Mouse (Mus musculus) fibroblast of lung, adult 2 months (primary cell): ENCODE results near the gene Rybp.

Experiments
- DNase-seq: peaks from one replicate; pipeline ENCODE4 v3.0.0-alpha.2; 2011; ENCODE audit warnings: low read depth

Gene Rybp

DNA sequence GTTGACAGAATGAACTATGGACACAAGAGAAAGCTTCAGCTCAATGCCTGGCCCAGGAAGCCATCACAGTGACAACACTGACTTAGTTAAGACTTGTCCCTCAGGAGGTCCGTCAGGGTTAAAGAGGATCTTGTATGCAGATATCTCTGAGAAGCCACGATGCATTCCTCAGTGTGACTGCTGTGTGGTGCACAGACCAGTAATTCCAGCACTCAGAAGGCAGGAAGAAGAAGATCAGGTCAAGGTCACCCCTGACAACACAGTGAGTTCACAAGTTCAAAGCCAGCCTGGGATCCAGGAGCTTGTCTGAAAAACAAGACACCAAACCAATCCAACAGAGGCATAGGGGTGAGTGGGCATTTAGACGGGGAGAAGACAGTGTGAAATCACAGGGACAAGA lies 67.3 kb downstream of the Rybp start:
- DNase-seq = no peak

DNA sequence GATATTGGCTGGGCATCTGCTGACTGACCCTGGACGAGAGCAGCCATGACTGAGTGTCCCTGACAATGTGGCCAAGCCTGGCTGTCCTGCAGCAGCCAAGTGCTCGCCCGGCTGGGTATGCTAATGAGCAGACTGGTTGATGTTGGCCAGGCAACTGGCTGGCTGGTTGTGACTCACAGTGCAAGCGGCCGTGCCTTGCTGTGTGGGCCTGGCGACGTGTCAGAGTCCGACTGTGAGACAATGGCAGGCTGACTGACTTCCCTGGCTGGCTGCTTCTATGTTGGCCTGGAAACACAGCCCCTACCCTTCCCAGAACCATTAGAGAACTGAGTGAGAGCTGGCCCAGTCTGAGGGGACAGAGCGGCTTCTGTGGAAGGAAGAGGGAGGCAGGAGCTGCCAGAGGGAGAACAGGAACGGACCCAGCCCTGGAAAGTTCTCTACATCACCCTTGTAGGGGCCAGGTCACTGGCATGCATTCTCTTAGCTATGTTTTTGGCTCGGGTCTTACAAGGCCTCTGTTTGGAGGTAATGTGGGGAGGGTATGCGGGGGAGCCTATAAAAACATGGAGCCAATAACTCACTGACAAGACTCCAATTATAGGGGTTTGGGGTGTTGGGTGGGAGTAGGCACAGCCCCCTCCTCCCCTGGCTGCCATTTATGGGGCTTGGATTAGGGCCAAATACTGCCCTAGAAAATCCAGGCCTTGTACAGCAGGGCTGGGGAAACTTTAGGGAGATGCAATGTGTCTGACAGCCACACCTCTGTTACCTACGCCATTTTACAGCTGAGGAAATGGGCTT lies 68.5 kb downstream of the Rybp start:
- DNase-seq = peak; percentile 98

DNA sequence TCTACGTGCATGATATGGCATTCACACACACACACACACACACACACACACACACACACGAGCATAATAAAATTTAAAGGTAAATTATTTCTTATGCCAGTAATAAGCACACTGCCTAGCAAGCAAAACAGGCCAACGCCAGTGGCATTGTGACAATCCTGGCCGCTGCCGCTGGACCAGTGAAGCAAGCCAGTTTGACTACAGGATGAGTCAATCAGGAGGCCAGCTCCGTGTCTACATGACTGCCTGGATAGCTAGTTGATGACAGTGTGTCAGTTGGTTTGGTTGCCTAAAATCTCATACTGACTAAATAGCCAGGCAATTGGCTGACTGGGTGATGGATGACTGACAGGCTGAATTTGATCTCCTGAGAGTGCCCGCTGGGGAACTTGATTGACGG lies 69.8 kb downstream of the Rybp start:
- DNase-seq = no peak

DNA sequence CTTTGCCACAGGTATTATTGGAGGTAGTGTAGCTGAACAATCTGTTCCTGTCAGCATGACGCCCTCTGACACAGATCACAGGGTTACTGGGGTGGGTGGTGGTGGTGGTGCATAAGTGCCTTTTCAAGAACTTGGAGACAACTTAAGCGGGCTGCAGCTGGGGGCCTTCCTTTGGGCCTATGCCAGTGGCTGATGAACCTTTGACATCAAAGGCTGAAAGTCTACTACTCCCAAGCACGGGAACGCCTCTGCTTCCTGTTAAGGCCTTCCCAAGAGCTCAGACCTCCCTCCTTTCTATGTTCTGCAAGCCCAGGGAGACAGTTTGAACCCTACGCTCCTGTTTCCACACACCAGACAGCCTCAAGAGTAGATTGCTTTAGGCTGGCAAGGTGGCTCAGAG lies 70.3 kb downstream of the Rybp start:
- no peak for DNase-seq

DNA sequence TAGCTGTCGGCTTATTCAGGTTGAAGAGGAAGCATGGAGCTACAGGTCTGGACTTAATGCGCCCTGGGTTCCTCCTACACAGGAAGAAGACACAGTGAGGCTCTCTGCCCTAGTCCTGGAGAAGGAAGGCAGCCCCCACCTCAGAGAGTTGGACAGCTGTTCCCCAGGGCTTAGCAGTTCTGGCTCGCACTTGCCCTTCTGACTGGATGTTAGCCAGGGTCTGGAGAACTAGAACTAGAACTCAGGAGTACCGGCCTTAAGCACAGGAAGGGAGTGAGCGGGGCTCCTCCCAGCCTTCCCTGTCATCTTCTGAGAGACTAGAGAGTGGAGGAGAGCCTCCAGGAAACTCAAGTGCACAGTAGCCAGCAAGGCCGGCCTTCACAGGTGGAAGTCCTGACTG lies 71.5 kb downstream of the Rybp start:
- no peak for DNase-seq

DNA sequence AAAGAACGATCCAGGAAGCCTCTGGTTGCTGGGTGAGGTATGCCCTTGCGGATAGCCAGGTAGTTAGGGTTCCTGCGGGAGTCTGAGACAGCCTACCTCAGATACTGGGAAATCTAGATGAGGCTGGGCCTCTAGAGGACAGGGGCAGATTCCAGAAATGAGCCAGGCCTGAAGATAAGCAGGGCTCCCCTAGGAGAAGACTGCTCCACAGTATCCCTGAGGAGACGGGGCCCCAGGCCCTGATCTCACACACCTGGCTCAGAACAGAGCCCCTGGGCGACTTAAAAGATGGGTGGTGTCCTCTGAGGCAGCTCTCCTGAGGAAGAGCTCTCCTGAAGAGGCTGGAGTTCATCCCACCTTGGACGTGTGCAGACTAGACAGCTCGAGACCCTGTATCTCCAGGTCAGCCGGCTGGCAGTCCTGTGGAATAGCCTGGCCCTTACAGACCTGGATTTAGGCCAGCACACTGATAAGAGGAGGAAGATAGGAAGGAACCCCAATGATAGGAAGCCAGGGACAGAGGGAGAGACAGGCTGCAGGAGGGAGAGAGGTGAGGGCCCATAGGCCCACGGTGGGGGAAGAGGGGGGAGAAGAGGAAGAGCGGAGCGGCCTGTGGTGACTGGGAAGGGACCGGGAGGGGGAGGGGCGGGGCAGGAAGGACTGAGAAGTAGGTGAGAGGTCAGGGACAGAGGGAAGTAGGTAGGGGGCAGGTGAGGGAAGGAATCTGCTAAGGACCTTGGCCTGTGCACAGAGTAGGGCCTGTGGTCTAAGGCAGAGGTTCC lies 73.0 kb downstream of the Rybp start:
- no peak for DNase-seq

DNA sequence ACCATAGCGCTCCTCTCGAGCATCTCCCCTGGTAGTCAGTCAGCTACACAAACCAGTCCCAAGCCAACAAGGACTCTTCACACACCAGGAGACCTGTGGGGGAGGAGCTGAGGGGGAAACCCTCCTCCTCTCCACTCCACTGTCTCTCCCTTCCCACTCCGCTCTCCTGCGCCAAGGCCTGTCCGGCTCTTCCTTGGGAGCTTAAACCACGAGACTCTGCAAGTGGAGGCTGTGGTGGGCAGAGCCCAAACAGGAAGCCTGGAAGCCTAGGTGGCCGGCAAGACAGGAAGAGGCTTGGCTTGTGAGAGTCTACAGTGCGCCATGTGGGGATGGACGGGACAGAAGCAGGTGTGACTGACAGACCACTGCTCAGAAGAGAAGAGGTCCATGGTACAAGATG lies 73.7 kb downstream of the Rybp start:
- DNase-seq = no peak

DNA sequence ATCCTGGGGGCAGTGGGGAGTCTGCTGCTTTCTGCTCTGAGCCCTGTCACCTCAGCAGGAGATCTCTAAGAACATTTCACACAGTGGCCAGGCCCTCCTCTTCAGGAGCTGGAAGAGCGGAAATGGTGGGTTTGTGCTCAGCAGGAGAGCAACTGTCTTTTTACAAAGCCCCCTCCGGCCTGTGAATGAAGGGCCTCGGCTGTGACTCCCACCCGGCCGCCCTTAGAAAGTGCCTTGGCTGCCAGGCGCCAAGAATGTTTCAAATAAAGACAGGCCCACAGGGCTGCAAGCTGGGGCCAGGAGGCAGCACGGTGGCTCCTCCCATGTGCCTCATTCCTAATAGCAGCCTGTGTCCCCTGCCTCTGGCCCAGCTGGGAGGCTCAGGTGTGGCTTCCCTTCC lies 74.5 kb downstream of the Rybp start:
- no peak for DNase-seq

DNA sequence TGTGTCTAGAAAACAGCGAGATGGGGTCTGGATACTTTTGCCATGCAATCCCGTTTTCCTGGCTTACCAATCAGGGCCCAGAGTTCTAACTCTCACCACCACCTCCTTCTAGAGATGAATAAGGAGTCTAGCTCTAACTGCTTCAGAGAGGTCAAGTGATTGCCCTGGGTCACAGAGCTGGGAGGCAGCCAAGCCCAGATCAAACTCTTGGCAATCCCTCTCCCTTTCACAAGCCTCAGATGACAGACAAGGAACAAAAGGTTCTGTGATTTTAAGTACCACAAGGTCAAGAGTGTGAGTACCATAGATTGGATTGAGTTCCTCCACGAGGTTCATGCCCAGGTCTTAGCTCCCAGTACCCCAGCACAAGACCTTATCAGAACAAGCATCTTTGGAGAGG lies 75.6 kb downstream of the Rybp start:
- no peak for DNase-seq

DNA sequence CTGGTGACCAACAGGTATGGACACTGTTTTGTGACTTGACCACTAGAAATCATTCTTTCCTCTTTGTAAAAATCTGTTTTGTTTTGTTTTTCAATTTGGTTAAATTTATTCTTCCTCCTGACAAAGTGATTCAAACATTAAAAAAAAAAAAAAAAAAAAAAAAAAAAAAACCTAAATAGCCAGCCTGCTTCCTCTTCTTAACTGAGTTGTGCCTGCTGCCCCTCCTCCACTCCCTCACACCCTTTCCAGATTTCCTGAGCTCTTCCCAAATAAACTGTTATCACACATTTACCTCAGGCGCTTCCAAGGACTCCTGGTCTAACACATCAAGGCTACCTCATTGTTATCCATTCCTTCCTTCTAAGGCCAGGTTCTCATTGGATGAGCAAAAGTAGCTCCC lies 76.8 kb downstream of the Rybp start:
- no peak for DNase-seq

DNA sequence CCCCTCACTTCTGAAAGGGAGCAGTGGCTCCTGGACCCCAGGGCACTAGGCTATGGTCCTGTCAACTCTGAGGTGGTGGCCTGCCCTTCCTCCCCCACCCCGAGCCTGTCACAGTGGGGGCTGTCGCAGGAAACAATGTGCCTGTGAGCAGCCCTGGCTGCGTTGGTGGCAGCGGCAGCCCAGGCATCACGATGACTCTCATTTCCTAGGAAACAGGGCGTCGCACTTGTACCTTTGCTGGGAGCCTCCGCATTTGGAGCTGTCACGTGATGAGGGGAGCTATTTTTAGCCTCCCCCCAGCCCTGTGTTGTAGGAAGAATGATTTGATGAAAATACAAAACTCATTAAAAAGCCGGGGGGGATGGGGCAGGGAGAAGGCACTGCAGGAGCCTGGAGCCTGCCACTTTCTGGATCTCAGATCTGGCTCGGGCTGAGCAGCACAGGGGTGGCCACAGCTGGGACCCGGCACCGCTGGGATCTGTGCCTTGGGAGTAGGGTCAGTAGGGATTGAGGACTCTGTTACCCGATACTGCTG lies 80.5 kb downstream of the Rybp start:
- DNase-seq = no peak

DNA sequence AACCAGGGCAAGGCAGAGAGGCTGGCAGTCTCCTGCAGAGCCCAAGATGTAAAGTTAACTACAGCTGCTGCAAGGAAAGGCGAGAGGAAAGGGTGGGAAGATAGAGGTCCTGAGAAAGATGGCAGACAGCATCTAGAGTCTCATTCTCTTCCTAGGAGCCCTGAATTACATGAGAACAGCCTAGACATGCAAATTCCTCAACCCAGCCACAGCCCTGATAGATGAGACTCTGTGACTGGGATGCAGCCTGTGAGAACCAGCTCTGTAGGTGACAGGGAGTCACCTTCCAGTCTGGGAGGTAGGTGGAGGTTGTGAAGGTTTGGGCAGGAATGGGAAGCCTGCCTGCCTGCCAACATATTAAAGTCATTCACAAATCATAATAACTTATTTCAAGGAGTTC lies 81.0 kb downstream of the Rybp start:
- no peak for DNase-seq

DNA sequence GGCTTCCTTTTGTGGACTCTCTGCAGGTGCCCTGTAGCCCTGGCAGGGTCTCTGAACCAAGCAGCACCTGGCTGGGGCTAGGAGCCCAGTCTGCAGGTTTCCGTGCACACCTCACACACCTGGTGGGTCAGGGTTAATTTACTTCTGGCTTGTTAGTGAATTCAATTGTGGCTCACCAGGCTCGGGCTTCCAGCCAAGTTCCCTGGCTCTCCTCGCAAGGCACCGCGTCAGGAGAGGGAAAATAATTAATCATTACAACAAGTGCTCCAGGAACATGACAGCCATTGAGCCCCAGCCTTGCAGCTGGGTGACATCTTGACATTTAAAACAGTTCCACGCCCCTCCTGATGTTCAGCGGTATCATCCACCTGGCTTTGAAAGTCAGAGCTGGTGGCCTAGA lies 82.8 kb downstream of the Rybp start:
- DNase-seq = no peak

DNA sequence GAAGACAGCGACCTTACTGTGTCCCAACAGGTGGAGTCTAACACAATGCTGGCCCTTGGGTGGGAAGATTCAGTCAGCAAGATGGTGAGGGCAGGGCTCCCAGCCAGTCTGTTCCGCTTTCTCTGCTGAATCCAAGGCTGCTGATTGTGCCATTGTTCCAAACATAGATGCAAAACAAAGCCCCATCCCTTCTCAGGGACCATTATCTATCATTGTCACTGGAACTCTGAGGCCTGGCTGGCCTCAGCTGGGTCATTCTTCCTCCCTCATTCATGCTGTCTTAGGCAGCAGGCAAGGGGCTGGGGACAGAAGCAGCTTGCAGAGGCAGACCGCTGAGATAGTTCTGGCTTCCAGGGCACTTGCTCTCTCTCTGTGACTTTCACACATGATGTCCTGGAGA lies 83.8 kb downstream of the Rybp start:
- DNase-seq = no peak

DNA sequence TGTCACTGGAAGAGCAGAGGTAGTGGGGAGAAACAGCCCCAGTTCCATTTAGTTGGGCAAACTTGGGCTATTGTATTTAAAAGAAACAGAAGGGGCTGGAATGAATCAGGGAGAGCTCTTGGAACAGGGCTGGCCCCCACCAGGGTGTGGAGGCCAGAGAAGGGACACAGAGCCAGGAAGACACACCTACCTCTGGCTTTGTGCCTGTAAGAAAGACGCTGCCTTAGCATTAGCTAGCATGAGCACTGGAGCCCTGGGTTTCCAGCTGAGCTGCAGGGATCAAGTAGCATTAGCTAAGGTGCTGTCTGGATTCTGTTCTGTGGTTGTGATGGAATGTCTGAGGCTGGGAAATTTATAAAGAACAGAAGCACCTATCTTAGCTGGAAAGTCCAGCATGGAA lies 85.2 kb downstream of the Rybp start:
- DNase-seq = no peak

DNA sequence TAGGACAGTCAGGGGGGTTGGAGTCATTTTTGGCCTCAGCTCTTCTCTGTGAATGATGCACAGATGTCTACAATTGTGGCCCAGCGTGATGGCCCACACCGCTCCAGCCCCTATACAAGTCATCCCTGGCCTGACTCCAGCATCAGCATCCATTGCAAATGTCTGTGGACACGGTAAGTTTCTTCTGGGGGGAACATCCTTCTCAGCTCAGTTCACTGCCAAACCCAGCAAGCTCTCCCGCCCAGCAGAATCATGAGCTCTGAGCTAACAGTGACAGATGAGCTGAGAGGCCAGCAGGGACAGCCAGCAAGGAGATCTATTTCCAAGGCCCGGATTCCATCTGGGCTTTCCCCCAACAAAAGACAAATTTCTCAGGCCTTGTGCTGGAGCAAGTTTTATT lies 90.2 kb downstream of the Rybp start:
- DNase-seq = no peak

DNA sequence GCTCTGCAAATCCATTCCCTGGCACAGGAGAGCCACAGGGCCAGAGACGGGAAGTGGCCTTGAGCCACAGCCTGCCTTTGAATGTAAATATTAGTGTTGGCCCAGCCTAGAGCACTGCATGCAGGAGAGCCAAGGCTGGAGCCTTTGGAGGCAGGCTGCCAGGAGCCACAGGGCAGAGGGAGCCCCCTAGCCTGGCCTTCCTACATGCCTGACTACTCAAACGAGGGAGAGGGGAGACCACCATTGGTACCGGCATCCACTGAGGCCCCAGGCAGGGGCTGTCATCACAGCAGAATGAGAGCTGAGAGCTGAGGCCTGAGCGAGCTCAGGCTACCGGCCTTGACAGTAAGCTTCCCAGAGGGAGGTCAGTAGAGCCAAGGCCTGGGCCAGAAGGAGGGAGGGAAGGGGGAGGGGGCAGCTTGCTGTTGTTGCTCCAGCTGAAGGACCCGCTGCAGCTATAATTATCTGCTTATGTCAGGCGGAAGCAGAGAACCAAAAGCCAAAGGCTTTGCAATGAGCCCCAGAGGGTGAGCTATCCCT lies 91.3 kb downstream of the Rybp start:
- DNase-seq = no peak

DNA sequence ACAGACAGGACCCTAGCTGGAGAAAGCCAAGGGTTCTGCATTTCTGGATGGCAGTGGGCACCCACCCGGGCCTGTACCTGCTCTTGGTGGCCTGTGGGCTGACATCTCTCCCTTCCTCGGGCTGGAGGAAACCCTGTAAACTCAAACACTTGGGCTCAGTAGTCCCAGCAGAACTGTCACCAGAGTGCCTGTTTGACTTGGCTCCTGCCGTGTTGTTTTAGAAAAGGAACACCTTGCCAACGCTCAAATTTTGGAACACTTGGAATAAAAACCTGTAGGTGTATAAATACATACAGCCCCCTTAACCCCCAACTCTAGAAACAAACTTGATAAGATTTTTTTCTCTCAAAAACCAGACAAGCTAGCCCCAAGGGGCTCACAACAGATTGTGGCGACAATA lies 92.2 kb downstream of the Rybp start:
- DNase-seq = no peak

DNA sequence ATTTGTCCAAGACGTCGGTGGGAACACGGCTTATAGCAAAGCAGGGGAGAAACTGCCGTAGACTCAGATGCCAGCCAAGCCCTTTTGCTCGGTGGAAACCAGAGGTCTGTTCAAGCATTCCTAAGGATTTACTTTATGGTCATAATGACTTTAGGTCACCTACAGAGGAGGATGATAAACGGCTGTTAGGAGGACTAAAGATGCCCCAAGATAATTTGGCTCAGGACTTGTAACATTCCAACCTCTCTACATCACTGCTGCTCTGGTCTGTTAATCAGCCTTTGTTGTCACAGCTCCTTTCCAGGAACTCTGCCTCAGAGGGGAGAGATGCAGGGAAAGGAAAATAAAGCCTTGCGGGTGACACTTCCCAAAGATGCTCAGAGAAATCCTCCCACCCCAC lies 93.5 kb downstream of the Rybp start:
- no peak for DNase-seq

DNA sequence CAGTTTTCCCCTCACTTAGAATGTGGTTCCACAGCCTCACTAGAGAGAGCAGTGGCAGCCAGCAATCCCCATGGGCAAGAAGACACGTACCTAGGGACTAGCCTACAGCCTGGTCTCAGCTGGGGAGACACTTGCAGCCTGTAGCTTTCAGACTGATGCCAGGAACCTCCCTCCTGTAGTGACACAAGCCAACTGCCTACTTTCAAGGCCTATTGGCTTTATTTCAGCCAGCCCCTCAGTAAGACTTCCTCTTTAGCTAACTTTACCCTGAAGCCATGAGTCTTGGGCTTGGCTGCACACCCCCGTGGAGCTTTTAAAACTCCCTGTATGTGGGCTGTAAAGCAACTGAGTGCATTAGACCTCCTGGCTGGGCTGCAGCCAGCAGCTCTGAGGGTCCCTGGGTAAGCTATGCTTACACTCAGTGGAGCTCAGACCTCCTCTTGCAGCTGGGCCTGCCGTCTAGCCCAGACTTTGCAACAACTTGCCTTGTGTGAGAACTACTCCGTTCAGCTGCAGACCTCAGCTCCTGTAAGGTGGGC lies 94.5 kb downstream of the Rybp start:
- no peak for DNase-seq

DNA sequence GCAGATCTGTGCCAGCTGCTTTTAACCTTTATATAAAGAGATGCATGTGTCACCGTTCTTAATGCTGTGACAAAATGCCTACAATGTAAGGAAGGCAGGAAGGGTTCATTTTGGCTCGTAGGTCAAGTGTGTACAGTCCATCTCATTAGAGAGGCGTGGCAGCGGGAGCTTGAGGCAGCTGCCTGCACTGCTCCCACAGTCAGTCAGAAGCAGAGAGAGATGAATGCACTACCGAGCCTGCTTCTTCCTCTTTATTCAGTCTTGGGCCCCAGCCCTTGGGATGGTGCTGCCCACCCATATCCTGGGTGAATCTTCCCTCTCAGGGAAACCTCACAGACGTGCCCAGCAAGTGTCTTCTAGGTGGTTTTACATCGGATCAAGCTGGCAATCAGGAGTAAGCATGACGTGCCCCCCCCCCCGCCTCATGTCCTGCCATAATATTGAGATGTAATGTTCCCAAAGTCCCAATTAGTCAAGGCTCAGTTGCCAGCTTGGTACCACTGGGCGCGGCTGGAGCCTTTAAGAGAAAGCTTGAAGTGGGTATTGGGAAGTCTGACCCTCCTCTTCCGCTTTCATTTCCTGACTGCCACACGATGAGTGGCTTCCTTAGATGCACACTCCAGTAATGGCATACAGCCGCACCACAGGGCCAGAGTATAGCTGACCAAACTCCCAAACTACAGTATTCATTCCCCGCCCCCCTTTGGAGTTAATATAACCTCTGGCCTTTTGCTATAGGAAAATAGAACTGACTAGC lies 96.3 kb downstream of the Rybp start:
- DNase-seq = no peak

DNA sequence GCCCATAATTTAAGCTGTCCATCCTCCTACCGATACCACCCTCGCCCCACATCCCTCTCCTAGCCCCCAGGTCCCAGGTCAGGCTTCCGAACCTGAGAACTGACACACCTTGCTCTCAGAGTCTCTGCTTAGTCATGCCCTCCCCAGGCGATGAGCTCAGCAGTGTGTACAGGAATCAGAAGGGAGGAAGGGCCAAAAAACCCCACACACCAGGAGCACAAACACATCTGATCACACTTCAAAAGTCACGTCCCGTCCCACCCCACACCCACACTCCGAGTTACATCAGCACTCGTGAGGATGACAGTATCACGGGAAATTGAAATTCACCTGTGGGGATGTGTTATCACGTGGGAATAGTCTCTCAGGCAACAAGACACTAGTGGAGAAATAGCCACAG lies 97.0 kb downstream of the Rybp start:
- no peak for DNase-seq
